Mouse (Mus musculus): ENCODE measurements around the gene Dok1. TPM values are rescaled to one million over a fixed set of nuclear protein-coding genes. Genes with fewer than 3 reads are reported as not detected.

The Dok1 gene
- polyA plus RNA-seq, 1 experiment: 22.6 TPM

DNA sequence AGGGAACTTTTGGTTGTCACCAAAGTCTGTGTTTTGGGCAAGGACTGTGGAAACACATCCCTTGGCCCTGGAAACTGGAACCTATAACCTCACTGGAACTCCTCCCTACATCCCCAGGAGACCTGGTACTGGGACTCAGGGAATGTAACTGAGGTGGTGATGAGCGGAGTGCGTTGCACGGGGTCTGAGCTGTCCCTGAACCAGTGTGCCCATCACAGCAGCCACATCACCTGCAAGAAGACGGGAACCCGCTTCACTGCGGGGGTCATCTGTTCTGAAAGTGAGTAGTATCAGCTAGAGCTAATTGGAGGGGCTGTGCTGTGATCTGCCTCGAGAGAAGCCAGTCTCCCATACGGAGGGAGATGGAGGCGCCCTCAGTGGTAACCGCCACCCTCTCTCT is 16.1 kb upstream of the Dok1 start:
- H3K27ac ChIP-seq (ENCODE audit: insufficient read depth, low read length): no peak overlapping the region
- 85% methylated on average over 10 of the region's 10 CpGs for WGBS

DNA sequence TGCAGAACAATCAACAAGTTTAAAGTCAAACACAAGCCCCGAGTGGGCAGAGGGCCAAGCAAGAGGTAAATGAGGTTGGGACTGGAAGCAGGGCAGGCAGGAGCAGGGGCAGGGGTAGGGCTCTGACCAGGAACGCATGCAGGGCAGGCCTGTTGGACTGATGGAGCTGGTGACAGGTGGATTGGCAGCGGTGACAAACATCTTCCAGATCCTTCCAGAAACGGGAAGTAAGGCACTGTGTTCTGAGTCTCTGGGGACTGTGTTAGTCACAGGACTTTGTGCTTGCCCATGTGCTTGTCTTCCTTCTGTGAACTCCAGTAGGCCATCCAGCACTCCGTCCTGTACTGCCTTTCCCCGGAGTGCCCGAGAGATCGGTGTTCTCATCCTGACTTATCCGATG is 11.5 kb upstream of the Dok1 start:
- no peaks in the 10 kb centered on the region for H3K36me3 ChIP-seq (ENCODE audit: control insufficient read depth, insufficient read depth, low read length)
- DNase-seq (ENCODE audit: low read depth in 1 of 2, low spot score in 2 of 2): peak in 1 of 2 experiments; percentile 59
- 49% methylated on average over 9 of the region's 9 CpGs for WGBS

More for the DNA sequence above, 16.1 kb upstream of the Dok1 start:
- Histone ChIP-seq H3K4me1 (ENCODE audit: control insufficient read depth, insufficient read depth, insufficient read length) (peaks cover 8% of the 10 kb centered on the region; the same call in 1 of the 2 replicates), H3K4me3 (ENCODE audit: extremely low read depth, insufficient read depth, insufficient read length) (no peak overlapping the region), H3K27me3 (ENCODE audit: control insufficient read depth, insufficient read depth, low read length) (no peaks in the 10 kb centered on the region), H3K36me3 (ENCODE audit: control insufficient read depth, insufficient read depth, low read length) (peaks cover 4% of the 10 kb centered on the region)
- TF ChIP-seq POLR2A (IDR thresholded peaks at IDR 0.05; ENCODE audit: low read depth, low read length): no peak
- TF ChIP-seq CTCF (IDR thresholded peaks at IDR 0.05; ENCODE audit: extremely low read depth, insufficient read depth, insufficient read length, insufficient replicate concordance): no peak
- DNase-seq (ENCODE audit: low read depth in 1 of 2, low spot score in 2 of 2): no peak

DNA sequence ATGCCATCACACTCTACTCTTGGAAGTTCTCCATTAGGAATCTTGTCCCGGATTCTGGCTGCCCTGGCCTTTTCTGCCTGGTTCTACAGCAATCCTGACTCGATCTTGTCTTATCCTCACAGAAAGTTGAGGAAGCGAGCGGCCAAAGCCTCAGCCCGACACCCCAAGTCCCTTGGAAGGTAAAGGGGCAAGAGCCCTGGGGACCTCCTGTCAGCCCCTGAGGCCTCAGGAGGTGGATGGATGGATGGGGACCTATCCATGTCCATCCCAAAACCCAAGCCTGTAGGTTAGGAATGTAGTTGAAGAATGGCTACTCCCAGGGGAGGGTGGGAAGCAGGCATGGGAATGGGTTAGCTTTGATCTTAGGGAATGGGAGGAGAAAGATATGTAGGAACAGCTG is 10.7 kb upstream of the Dok1 start:
- Histone ChIP-seq H3K4me3 (ENCODE audit: extremely low read depth, insufficient read depth, insufficient read length) (no peak overlapping the region), H3K4me1 (ENCODE audit: control insufficient read depth, insufficient read depth, insufficient read length) (peaks cover 5% of the 10 kb centered on the region; the same call in 1 of the 2 replicates), H3K27ac (ENCODE audit: insufficient read depth, low read length) (no peak overlapping the region; the same call in 1 of the 2 replicates), H3K36me3 (ENCODE audit: control insufficient read depth, insufficient read depth, low read length) (no peaks in the 10 kb centered on the region), H3K27me3 (ENCODE audit: control insufficient read depth, insufficient read depth, low read length) (no peaks in the 10 kb centered on the region)
- 92% methylated on average over 5 of the region's 5 CpGs for WGBS
- TF ChIP-seq CTCF (IDR thresholded peaks at IDR 0.05; ENCODE audit: extremely low read depth, insufficient read depth, insufficient read length, insufficient replicate concordance): no peak
- no peak for TF ChIP-seq POLR2A (IDR thresholded peaks at IDR 0.05; ENCODE audit: low read depth, low read length)
- DNase-seq (ENCODE audit: low read depth in 1 of 2, low spot score in 2 of 2): no peak

More for the DNA sequence above, 11.5 kb upstream of the Dok1 start:
- Histone ChIP-seq H3K4me3 (ENCODE audit: extremely low read depth, insufficient read depth, insufficient read length) (no peak overlapping the region), H3K27ac (ENCODE audit: insufficient read depth, low read length) (no peak overlapping the region), H3K27me3 (ENCODE audit: control insufficient read depth, insufficient read depth, low read length) (no peaks in the 10 kb centered on the region), H3K4me1 (ENCODE audit: control insufficient read depth, insufficient read depth, insufficient read length) (peaks cover 5% of the 10 kb centered on the region; the same call in 1 of the 2 replicates)
- TF ChIP-seq POLR2A (IDR thresholded peaks at IDR 0.05; ENCODE audit: low read depth, low read length) (no peak), CTCF (IDR thresholded peaks at IDR 0.05; ENCODE audit: extremely low read depth, insufficient read depth, insufficient read length, insufficient replicate concordance) (no peak)

DNA sequence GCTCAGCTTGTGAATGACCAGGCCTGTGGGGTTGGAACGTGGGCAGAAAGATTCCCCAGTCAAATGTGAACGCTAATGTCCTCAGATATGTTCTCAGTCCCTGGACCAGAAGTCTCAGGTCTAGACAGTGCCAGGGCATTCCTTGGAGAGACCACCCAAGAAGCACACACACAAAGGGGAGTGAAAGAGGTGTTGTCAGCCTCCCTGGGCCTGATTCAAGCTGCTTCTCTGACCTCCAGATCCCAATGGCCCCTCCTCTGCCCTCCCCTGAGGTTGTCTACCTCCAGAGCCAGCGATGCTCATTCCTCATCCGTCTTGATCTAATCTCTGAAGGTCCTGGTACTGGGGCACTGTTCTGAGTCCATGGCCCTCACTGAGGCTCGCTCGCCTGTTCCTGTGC is 10.3 kb upstream of the Dok1 start:
- H3K4me1 ChIP-seq (ENCODE audit: control insufficient read depth, insufficient read depth, insufficient read length): peaks cover 7% of the 10 kb centered on the region; the same call in 1 of the 2 replicates
- WGBS: 87% methylated on average over 6 of the region's 6 CpGs
- no peaks in the 10 kb centered on the region for H3K36me3 ChIP-seq (ENCODE audit: control insufficient read depth, insufficient read depth, low read length)
- DNase-seq (ENCODE audit: low read depth in 1 of 2, low spot score in 2 of 2): no peak
- no peak for TF ChIP-seq CTCF (IDR thresholded peaks at IDR 0.05; ENCODE audit: extremely low read depth, insufficient read depth, insufficient read length, insufficient replicate concordance)
- TF ChIP-seq POLR2A (IDR thresholded peaks at IDR 0.05; ENCODE audit: low read depth, low read length): no peak
- H3K27ac ChIP-seq (ENCODE audit: insufficient read depth, low read length): no peak overlapping the region; the same call in 1 of the 2 replicates
- no peak overlapping the region for H3K4me3 ChIP-seq (ENCODE audit: extremely low read depth, insufficient read depth, insufficient read length)
- H3K27me3 ChIP-seq (ENCODE audit: control insufficient read depth, insufficient read depth, low read length): no peaks in the 10 kb centered on the region

DNA sequence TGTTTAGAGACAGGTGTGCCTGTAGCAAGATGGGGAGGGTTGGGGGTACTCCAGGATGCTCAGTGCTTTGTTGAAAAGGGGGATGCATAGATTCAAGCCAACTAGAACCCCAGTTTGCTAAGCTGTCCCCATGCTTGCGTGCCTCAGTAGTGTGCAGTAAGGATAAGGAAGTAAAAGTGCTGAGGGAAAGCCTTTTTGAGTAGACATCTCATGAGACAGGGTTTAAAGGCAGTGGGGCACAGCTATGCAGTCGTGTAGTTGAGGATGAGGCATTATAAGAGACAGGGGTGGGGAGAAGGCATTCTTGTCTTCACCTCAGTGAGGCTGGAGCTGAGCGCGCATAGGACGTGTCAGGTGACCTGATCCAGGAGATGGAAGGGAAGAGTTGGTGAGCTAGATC is 7.3 kb upstream of the Dok1 start:
- 0 out of 2 replicates have a peak overlapping the region, but pooled peaks have one; percentile 48 for H3K27ac ChIP-seq (ENCODE audit: insufficient read depth, low read length)
- WGBS: 83% methylated on average over 5 of the region's 5 CpGs
- H3K36me3 ChIP-seq (ENCODE audit: control insufficient read depth, insufficient read depth, low read length): no peaks in the 10 kb centered on the region

DNA sequence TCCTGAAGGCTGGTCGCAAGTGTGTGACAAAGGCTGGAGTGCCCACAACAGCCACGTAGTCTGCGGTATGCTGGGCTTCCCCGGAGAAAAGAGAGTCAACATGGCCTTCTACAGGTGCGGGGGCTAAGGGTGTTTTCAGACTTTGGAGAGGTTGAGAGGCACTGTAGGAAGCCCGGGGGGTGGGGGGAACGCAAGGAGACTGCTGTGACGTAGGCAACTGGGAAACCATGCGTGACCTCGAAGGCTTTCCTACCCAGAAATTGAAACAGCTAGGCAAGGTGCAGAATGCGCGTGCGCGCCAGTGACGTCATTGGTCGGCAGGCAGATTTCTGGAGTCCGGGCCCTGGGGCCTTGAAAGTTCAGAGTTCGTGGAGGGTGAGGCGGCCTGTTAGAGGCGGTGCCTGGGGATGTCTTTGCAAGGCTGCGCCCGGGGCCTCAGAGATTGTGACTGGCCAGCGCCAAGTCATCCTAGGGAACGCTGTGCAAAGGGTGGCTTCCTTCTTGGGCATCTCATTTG is 5.3 kb upstream of the Dok1 start:
- peak; percentile 81 to 94 for DNase-seq (ENCODE audit: low read depth in 1 of 2, low spot score in 2 of 2)
- Histone ChIP-seq H3K4me1 (ENCODE audit: control insufficient read depth, insufficient read depth, insufficient read length) (peaks cover 7% of the 10 kb centered on the region; the same call in 1 of the 2 replicates), H3K4me3 (ENCODE audit: extremely low read depth, insufficient read depth, insufficient read length) (peak overlapping the region; percentile 51), H3K27ac (ENCODE audit: insufficient read depth, low read length) (peak overlapping the region; percentile 85), H3K27me3 (ENCODE audit: control insufficient read depth, insufficient read depth, low read length) (no peaks in the 10 kb centered on the region), H3K36me3 (ENCODE audit: control insufficient read depth, insufficient read depth, low read length) (no peaks in the 10 kb centered on the region)
- WGBS: 23% methylated on average over 24 of the region's 24 CpGs
- TF ChIP-seq CTCF (IDR thresholded peaks at IDR 0.05; ENCODE audit: extremely low read depth, insufficient read depth, insufficient read length, insufficient replicate concordance) (no peak), POLR2A (IDR thresholded peaks at IDR 0.05; ENCODE audit: low read depth, low read length) (no peak)

More for the DNA sequence above, 7.3 kb upstream of the Dok1 start:
- Histone ChIP-seq H3K27me3 (ENCODE audit: control insufficient read depth, insufficient read depth, low read length) (no peaks in the 10 kb centered on the region), H3K4me3 (ENCODE audit: extremely low read depth, insufficient read depth, insufficient read length) (no peak overlapping the region), H3K4me1 (ENCODE audit: control insufficient read depth, insufficient read depth, insufficient read length) (peaks cover 11% of the 10 kb centered on the region; the same call in 1 of the 2 replicates)
- no peak for DNase-seq (ENCODE audit: low read depth in 1 of 2, low spot score in 2 of 2)
- TF ChIP-seq POLR2A (IDR thresholded peaks at IDR 0.05; ENCODE audit: low read depth, low read length): no peak
- TF ChIP-seq CTCF (IDR thresholded peaks at IDR 0.05; ENCODE audit: extremely low read depth, insufficient read depth, insufficient read length, insufficient replicate concordance): no peak

DNA sequence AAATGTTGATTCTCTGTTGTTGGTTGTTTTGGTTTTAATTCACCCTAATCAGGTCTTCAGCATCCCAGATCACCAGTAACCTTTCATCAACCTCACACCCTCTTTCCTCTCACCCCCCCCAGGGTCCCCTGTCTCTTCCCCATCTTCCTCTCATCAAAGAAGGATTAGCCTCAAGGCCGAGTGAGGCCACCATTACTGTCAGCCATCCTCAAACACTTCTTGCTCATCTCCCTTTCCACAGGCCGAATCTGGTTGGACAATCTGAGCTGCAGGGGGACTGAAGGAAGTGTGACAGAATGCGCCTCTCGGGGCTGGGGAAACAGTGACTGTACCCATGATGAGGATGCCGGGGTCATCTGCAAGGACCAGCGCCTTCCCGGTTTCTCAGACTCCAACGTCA is 3.9 kb upstream of the Dok1 start:
- 95% methylated on average over 8 of the region's 8 CpGs for WGBS
- peaks cover under 1% of the 10 kb centered on the region; the same call in 1 of the 2 replicates for H3K36me3 ChIP-seq (ENCODE audit: control insufficient read depth, insufficient read depth, low read length)
- DNase-seq (ENCODE audit: low read depth in 1 of 2, low spot score in 2 of 2): no peak
- H3K4me3 ChIP-seq (ENCODE audit: extremely low read depth, insufficient read depth, insufficient read length): no peak overlapping the region
- no peaks in the 10 kb centered on the region for H3K27me3 ChIP-seq (ENCODE audit: control insufficient read depth, insufficient read depth, low read length)
- TF ChIP-seq POLR2A (IDR thresholded peaks at IDR 0.05; ENCODE audit: low read depth, low read length) (no peak), CTCF (IDR thresholded peaks at IDR 0.05; ENCODE audit: extremely low read depth, insufficient read depth, insufficient read length, insufficient replicate concordance) (no peak)
- peaks cover 7% of the 10 kb centered on the region; the same call in 1 of the 2 replicates for H3K4me1 ChIP-seq (ENCODE audit: control insufficient read depth, insufficient read depth, insufficient read length)
- H3K27ac ChIP-seq (ENCODE audit: insufficient read depth, low read length): no peak overlapping the region
